Mouse (Mus musculus) ES-E14 (cell line): ENCODE data around the gene Wdr66.

ENCODE experiments used
- CHD2 ChIP-seq: IDR thresholded peaks from 2 replicates; pipeline ENCODE4 v1.6.1; 2014; ENCODE audit warnings: mild to moderate bottlenecking, low read depth, low read length, inconsistent platforms
- MAFK ChIP-seq: IDR thresholded peaks from 2 replicates; pipeline ENCODE4 v1.6.1; 2014; ENCODE audit warnings: mild to moderate bottlenecking, low read depth, low read length, inconsistent platforms; ENCODE audit not compliant: insufficient read depth
- ZC3H11A ChIP-seq: IDR thresholded peaks from 2 replicates; pipeline ENCODE4 v1.6.1; 2012; ENCODE audit warnings: low read depth, mild to moderate bottlenecking, inconsistent platforms, low read length, borderline replicate concordance
- ZNF384 ChIP-seq: IDR thresholded peaks from 2 replicates; pipeline ENCODE4 v1.6.1; 2012; ENCODE audit warnings: low read depth, low read length, inconsistent platforms

GRCm38 (mm10) chr5:123256841-123257755 lies 5.2 kb downstream of the Wdr66 start:
- TF ChIP-seq MAFK (no peak), ZNF384 (no peak), CHD2 (no peak), ZC3H11A (no peak)
